Mouse (Mus musculus): ENCODE measurements around the gene Cd164l2.

- no peak for TF ChIP-seq CTCF (IDR thresholded peaks at IDR 0.05; ENCODE audit: borderline replicate concordance, control insufficient read depth, extremely low read depth, insufficient read depth, low read length, poor library complexity)
- TF ChIP-seq POLR2A (IDR thresholded peaks at IDR 0.05; ENCODE audit: control insufficient read depth, extremely low read depth, insufficient read depth, low read length, poor library complexity) = no peak
Observed at GRCm38 (mm10) chr4:133166773-133167172, 45.2 kb upstream of the Cd164l2 start.
